Mouse (Mus musculus) cerebellum, adult 11 months (tissue): ENCODE results near the gene Pmf1.

Experiments
- DNase-seq: peaks from one replicate; pipeline ENCODE4 v3.0.0; 2022

The Pmf1 gene

GRCm38 (mm10) chr3:88350732-88351131 is 59.4 kb downstream of the Pmf1 start:
- no peak for DNase-seq
